Mouse (Mus musculus): ENCODE results near the gene Rnf185.

DNA sequence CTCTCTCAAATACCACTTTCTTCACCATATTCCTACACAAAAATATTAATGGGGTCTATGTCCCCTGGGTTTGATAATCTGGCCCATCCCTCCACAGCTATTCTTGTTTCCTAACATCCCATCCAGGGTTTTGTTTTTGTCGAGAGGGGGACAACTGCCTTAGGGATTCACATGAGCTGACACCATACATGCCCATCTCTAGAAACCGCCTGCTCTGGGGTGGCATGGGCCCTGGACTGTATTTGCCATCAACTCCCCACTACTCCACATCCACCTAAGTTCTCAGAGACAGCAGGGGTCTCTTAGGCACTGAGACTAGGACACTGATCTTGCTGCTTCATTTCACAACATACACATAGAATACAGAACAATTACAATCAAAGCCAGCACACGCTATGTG is 20.6 kb downstream of the Rnf185 start:
- no peak for TF ChIP-seq CTCF (IDR thresholded peaks at IDR 0.05; ENCODE audit: extremely low read depth, insufficient read depth, insufficient read length, insufficient replicate concordance)
- TF ChIP-seq POLR2A (IDR thresholded peaks at IDR 0.05; ENCODE audit: low read depth, low read length), result no peak

Data from spleen, adult 2 months (tissue).